Mouse (Mus musculus) 416B (cell line): ENCODE measurements around the gene Chgb.

Source experiments
- DNase-seq: peaks from one replicate; pipeline ENCODE4 v3.0.0; 2011; ENCODE audit warnings: low read depth

The Chgb gene

GRCm38 (mm10) chr2:132780978-132781377 is at the start of gene Chgb:
Chgb (plus strand) TSS chr2:132781278.
- no peak for DNase-seq

GRCm38 (mm10) chr2:132732940-132733339 is 48.1 kb upstream of the Chgb start:
- DNase-seq: no peak

GRCm38 (mm10) chr2:132733603-132734573 is 47.2 kb upstream of the Chgb start:
- no peak for DNase-seq

- no peak for DNase-seq
Measured at GRCm38 (mm10) chr2:132738816-132739432, 42.2 kb upstream of the Chgb start.

GRCm38 (mm10) chr2:132741862-132742347 is 39.2 kb upstream of the Chgb start:
- DNase-seq: peak; percentile 7

GRCm38 (mm10) chr2:132744866-132745265 is 36.2 kb upstream of the Chgb start:
- no peak for DNase-seq

GRCm38 (mm10) chr2:132746108-132746507 is 35.0 kb upstream of the Chgb start:
- no peak for DNase-seq

GRCm38 (mm10) chr2:132750726-132751125 is 30.4 kb upstream of the Chgb start:
- no peak for DNase-seq

- no peak for DNase-seq
Measured at GRCm38 (mm10) chr2:132751141-132752066, 29.7 kb upstream of the Chgb start.

- no peak for DNase-seq
Measured at GRCm38 (mm10) chr2:132752398-132752797, 28.7 kb upstream of the Chgb start.

GRCm38 (mm10) chr2:132753137-132753536 is 27.9 kb upstream of the Chgb start:
- no peak for DNase-seq

GRCm38 (mm10) chr2:132757911-132758310 is 23.2 kb upstream of the Chgb start:
- DNase-seq: no peak

- DNase-seq: no peak
Measured at GRCm38 (mm10) chr2:132770822-132771221, 10.3 kb upstream of the Chgb start.

GRCm38 (mm10) chr2:132781439-132782068 is 476 bp downstream of the Chgb start:
- peak; percentile 25 for DNase-seq

- no peak for DNase-seq
Measured at GRCm38 (mm10) chr2:132784039-132784438, 3.0 kb downstream of the Chgb start.

- no peak for DNase-seq
Measured at GRCm38 (mm10) chr2:132793441-132794203, 12.5 kb downstream of the Chgb start.

- no peak for DNase-seq
Measured at GRCm38 (mm10) chr2:132794204-132794586, 13.1 kb downstream of the Chgb start.

GRCm38 (mm10) chr2:132802976-132803375 is 21.9 kb downstream of the Chgb start:
- DNase-seq: no peak

GRCm38 (mm10) chr2:132815608-132816314 is 34.7 kb downstream of the Chgb start, which contains the start of the genes Trmt6 and Mcm8:
Trmt6 (minus strand) TSS chr2:132816055.
Mcm8 (plus strand) TSS chr2:132816141.
- DNase-seq: peak; percentile 100

- no peak for DNase-seq
Measured at GRCm38 (mm10) chr2:132841071-132841470, 60.0 kb downstream of the Chgb start.
